Mouse (Mus musculus): ENCODE measurements around the gene Sfxn3. TPM values are rescaled to one million over a fixed set of nuclear protein-coding genes. Genes with fewer than 3 reads are reported as not detected.

The Sfxn3 gene
- polyA plus RNA-seq, 1 experiment, result 29.2 TPM

DNA sequence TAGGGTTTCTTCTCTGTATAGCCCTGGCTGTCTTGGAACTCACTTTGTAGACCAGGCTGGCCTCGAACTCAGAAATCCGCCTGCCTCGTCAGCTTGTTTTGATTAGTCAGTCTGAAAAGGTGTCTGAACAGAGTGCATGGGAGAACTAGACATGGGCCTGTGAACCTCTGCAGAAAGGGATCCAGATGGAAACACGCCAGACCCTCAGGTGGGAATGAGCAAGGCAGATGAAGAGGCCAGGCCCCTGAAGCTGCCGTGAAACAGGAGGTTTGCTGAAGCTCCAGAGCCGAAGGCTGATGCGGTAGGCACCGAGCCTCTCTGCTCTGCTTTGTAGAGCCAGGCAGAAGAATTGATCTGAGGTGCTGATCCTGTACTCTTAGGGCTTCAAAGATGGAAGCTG lies 35.1 kb upstream of the Sfxn3 start:
- Histone ChIP-seq H3K27me3 (ENCODE audit: control insufficient read depth, insufficient read depth, insufficient read length) (no peaks in the 10 kb centered on the region), H3K4me3 (ENCODE audit: insufficient read depth, poor library complexity, severe bottlenecking) (no peak overlapping the region), H3K79me3 (ENCODE audit: low read depth) (peaks cover 16% of the 10 kb centered on the region), H3K79me2 (ENCODE audit: control insufficient read depth, insufficient read depth) (peaks cover 28% of the 10 kb centered on the region), H3ac (ENCODE audit: control insufficient read depth, insufficient read length, low read depth) (no peak overlapping the region), H3K36me3 (ENCODE audit: control insufficient read depth, insufficient read depth) (peaks cover 39% of the 10 kb centered on the region)
- TF ChIP-seq MAX (IDR thresholded peaks at IDR 0.05), result no peak
- no peak for TF ChIP-seq CTCF (IDR thresholded peaks at IDR 0.05; ENCODE audit: control insufficient read depth, insufficient read depth, insufficient read length)
- TF ChIP-seq FOSL1 (IDR thresholded peaks at IDR 0.05; ENCODE audit: insufficient read depth, low read length, poor library complexity, severe bottlenecking), result no peak
- no peak for TF ChIP-seq CEBPB (IDR thresholded peaks at IDR 0.05; ENCODE audit: low read depth)
- TF ChIP-seq MYOD1 (IDR thresholded peaks at IDR 0.05; ENCODE audit: control insufficient read depth, insufficient read length, low read depth), result no peak
- no peak for TF ChIP-seq USF1 (IDR thresholded peaks at IDR 0.05; ENCODE audit: low read depth)
- no peak for TF ChIP-seq MYOG (IDR thresholded peaks at IDR 0.05; ENCODE audit: control insufficient read depth, extremely low read depth, insufficient read length)

- no peaks in the 10 kb centered on the region for H3K27me3 ChIP-seq (ENCODE audit: control insufficient read depth, insufficient read depth, insufficient read length)
- TF ChIP-seq MYOG (IDR thresholded peaks at IDR 0.05; ENCODE audit: control insufficient read depth, extremely low read depth, insufficient read length) (no peak), CEBPB (IDR thresholded peaks at IDR 0.05; ENCODE audit: low read depth) (no peak), CTCF (IDR thresholded peaks at IDR 0.05; ENCODE audit: control insufficient read depth, insufficient read depth, insufficient read length) (no peak), FOSL1 (IDR thresholded peaks at IDR 0.05; ENCODE audit: insufficient read depth, low read length, poor library complexity, severe bottlenecking) (no peak), MAX (IDR thresholded peaks at IDR 0.05) (no peak), USF1 (IDR thresholded peaks at IDR 0.05; ENCODE audit: low read depth) (no peak), MYOD1 (IDR thresholded peaks at IDR 0.05; ENCODE audit: control insufficient read depth, insufficient read length, low read depth) (no peak)
- no peak overlapping the region for H3K4me3 ChIP-seq (ENCODE audit: insufficient read depth, poor library complexity, severe bottlenecking)
- H3ac ChIP-seq (ENCODE audit: control insufficient read depth, insufficient read length, low read depth), result no peak overlapping the region
- peaks cover 12% of the 10 kb centered on the region for H3K79me3 ChIP-seq (ENCODE audit: low read depth)
- peaks cover 35% of the 10 kb centered on the region for H3K36me3 ChIP-seq (ENCODE audit: control insufficient read depth, insufficient read depth)
- H3K79me2 ChIP-seq (ENCODE audit: control insufficient read depth, insufficient read depth), result peaks cover 23% of the 10 kb centered on the region
Observed at GRCm38 (mm10) chr19:45012636-45013035, 34.7 kb upstream of the Sfxn3 start.

DNA sequence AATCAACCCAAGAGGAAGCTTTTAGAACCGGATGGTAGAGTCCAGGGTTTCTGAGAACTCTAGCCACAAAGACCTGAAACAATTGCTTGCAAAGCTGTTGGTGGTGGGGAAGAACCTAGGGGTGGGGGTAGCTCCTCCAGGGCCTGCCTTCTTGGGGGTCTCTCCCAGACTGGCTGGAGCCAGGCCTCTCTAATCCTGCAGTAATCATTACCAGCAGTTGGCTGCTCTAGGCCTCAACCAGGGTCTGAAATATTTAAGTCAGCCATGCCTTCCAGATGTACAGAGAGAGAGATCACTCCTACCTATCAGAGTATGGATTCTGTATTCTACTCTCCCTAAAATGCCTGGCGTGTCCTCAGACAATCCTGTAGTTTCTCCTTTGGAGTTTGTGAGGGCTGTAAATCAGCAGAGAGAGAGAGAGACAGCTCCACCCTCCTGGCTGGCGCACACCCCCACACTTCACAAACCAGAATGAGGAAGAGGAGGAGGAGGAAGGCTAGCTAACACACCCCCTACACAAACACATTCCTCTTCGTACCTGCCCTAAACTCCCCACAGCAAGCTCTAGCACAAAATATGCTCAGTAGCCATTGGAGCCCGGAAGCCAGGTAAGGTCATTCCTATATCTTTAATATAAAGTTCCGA lies 33.6 kb upstream of the Sfxn3 start:
- H3K27me3 ChIP-seq (ENCODE audit: control insufficient read depth, insufficient read depth, insufficient read length), result no peaks in the 10 kb centered on the region
- H3ac ChIP-seq (ENCODE audit: control insufficient read depth, insufficient read length, low read depth), result no peak overlapping the region

GRCm38 (mm10) chr19:45014335-45014971 lies 32.9 kb upstream of the Sfxn3 start, which contains the start of gene Lzts2:
Gene Lzts2, plus strand, starts transcription at chr19:45014414.
- Histone ChIP-seq H3ac (ENCODE audit: control insufficient read depth, insufficient read length, low read depth) (peak within 1 kb of the TSS; percentile 32), H3K36me3 (ENCODE audit: control insufficient read depth, insufficient read depth) (peaks cover 26% of the 10 kb centered on the region), H3K4me3 (ENCODE audit: insufficient read depth, poor library complexity, severe bottlenecking) (peak within 1 kb of the TSS; percentile 38), H3K79me2 (ENCODE audit: control insufficient read depth, insufficient read depth) (peaks cover 22% of the 10 kb centered on the region), H3K27me3 (ENCODE audit: control insufficient read depth, insufficient read depth, insufficient read length) (no peaks in the 10 kb centered on the region), H3K79me3 (ENCODE audit: low read depth) (peaks cover 13% of the 10 kb centered on the region)
- peak; percentile 59 for TF ChIP-seq USF1 (IDR thresholded peaks at IDR 0.05; ENCODE audit: low read depth)
- no peak for TF ChIP-seq MAX (IDR thresholded peaks at IDR 0.05)

More for the DNA sequence above, 33.6 kb upstream of the Sfxn3 start:
- Histone ChIP-seq H3K79me3 (ENCODE audit: low read depth) (peaks cover 8% of the 10 kb centered on the region), H3K79me2 (ENCODE audit: control insufficient read depth, insufficient read depth) (peaks cover 20% of the 10 kb centered on the region), H3K4me3 (ENCODE audit: insufficient read depth, poor library complexity, severe bottlenecking) (no peak overlapping the region), H3K36me3 (ENCODE audit: control insufficient read depth, insufficient read depth) (peaks cover 26% of the 10 kb centered on the region)
- TF ChIP-seq MAX (IDR thresholded peaks at IDR 0.05) (no peak), MYOD1 (IDR thresholded peaks at IDR 0.05; ENCODE audit: control insufficient read depth, insufficient read length, low read depth) (no peak), FOSL1 (IDR thresholded peaks at IDR 0.05; ENCODE audit: insufficient read depth, low read length, poor library complexity, severe bottlenecking) (no peak), MYOG (IDR thresholded peaks at IDR 0.05; ENCODE audit: control insufficient read depth, extremely low read depth, insufficient read length) (no peak), USF1 (IDR thresholded peaks at IDR 0.05; ENCODE audit: low read depth) (no peak)

- TF ChIP-seq CEBPB (IDR thresholded peaks at IDR 0.05; ENCODE audit: low read depth) (no peak), FOSL1 (IDR thresholded peaks at IDR 0.05; ENCODE audit: insufficient read depth, low read length, poor library complexity, severe bottlenecking) (no peak), MYOG (IDR thresholded peaks at IDR 0.05; ENCODE audit: control insufficient read depth, extremely low read depth, insufficient read length) (no peak), MYOD1 (IDR thresholded peaks at IDR 0.05; ENCODE audit: control insufficient read depth, insufficient read length, low read depth) (no peak), USF1 (IDR thresholded peaks at IDR 0.05; ENCODE audit: low read depth) (no peak)
- H3K79me2 ChIP-seq (ENCODE audit: control insufficient read depth, insufficient read depth), result peaks cover 27% of the 10 kb centered on the region
Observed at GRCm38 (mm10) chr19:45014981-45015402, 32.3 kb upstream of the Sfxn3 start.

More at GRCm38 (mm10) chr19:45014981-45015402, 32.3 kb upstream of the Sfxn3 start:
- Histone ChIP-seq H3K4me3 (ENCODE audit: insufficient read depth, poor library complexity, severe bottlenecking) (peak overlapping the region; percentile 38), H3ac (ENCODE audit: control insufficient read depth, insufficient read length, low read depth) (peak overlapping the region; percentile 32), H3K79me3 (ENCODE audit: low read depth) (peaks cover 18% of the 10 kb centered on the region), H3K36me3 (ENCODE audit: control insufficient read depth, insufficient read depth) (peaks cover 23% of the 10 kb centered on the region), H3K27me3 (ENCODE audit: control insufficient read depth, insufficient read depth, insufficient read length) (no peaks in the 10 kb centered on the region)
